Mouse (Mus musculus): Measurements from ENCODE around the gene Cga. TPM values are rescaled to one million over a fixed set of nuclear protein-coding genes. Genes with fewer than 3 reads are reported as not detected.
"Not testable (repeated sequence)": the region's sequence is repeated elsewhere in the genome, so short reads cannot be mapped to it uniquely, and the experiment has no call there.

Gene Cga
- polyA plus RNA-seq, 1 experiment from 2014 or later = 0.26 TPM

DNA sequence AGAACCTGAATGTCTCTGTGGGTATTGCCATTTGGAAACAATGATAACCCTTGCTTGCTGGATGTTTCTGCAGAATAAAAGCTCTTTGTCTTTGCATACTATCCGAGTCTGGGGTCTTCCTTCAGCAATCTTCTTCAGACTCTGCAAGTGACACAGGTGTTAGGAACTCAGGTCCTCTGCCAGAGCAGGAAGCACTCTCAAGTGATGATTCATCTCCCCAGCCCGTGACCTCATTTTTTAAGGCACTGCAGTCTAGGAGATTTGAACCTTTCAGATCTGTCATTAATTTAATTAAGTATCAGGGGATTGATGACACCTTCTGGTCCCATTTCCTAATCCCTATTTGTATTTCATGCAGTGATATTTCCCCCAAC, 3.8 kb upstream of the Cga start:
- no peak overlapping the region for H3K9ac ChIP-seq
- no peak overlapping the region for H3K27ac ChIP-seq (replicated peaks)
- no peak overlapping the region for H3K4me3 ChIP-seq (replicated peaks)
- peaks cover 26% of the 10 kb centered on the region for H3K27me3 ChIP-seq
- H3K4me2 ChIP-seq = peak overlapping the region; percentile 13; the same call in 1 of the 2 replicates
- whole genome bisulfite sequencing (ENCODE audit: insufficient replicate concordance) = 24% methylated on average over 2 of the region's 2 CpGs
- H3K9me3 ChIP-seq (replicated peaks) = no peaks in the 10 kb centered on the region
- peaks cover 30% of the 10 kb centered on the region for H3K4me1 ChIP-seq (replicated peaks)
- ATAC-seq (ENCODE audit: insufficient read depth) = no peak
- no peaks in the 10 kb centered on the region for H3K36me3 ChIP-seq (replicated peaks)

DNA sequence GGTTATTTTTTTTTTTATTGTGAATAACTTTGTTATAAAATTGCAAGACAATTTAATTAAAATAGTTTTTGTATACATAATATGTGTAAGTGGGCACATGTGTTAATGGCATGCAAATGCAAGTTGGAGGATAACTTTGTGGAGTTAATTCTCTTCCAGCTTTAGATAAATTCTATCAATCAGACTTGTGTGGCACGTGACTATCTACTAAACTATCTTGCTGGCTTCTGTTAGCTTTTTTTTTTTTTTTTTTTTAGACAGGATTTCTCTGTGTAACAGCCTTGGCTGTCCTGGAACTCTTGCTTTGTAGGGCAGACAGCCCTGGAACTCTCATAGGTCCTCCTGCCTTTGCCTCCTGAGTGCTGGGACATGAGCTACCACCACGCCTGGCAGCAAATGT, 4.9 kb downstream of the Cga start:
- WGBS (ENCODE audit: insufficient replicate concordance) = 43% methylated on average over 2 of the region's 2 CpGs
- no peak overlapping the region for H3K4me3 ChIP-seq (replicated peaks)
- H3K9me3 ChIP-seq (replicated peaks) = no peaks in the 10 kb centered on the region
- no peaks in the 10 kb centered on the region for H3K4me1 ChIP-seq (replicated peaks)
- no peak overlapping the region for H3K9ac ChIP-seq
- no peak overlapping the region for H3K27ac ChIP-seq (replicated peaks)
- H3K27me3 ChIP-seq = 0 out of 2 replicates have a peak, but pooled peaks cover 15% of the 10 kb centered on the region
- no peak for ATAC-seq (ENCODE audit: insufficient read depth)
- H3K36me3 ChIP-seq (replicated peaks) = no peaks in the 10 kb centered on the region
- H3K4me2 ChIP-seq = no peak overlapping the region

DNA sequence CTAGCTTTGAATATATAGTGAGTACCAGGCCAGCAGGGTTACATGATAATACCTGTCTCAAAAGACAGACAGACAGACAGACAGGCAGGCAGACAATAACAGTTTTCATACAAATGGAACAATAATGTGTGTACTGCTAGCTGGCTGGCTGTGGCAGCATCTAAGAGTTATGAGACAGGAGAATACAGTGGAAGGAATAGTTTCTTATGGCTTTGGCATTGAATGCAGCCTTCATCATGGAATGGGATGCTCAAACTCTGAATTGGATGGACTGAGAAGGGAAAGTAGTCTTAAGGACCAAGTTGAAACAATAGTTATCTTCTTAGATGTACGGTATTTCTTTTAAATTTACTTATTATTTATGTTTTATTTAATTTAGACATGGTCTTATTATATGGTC, 5.7 kb downstream of the Cga start:
- ATAC-seq (ENCODE audit: insufficient read depth) = no peak
- no peak overlapping the region for H3K4me3 ChIP-seq (replicated peaks)
- no peaks in the 10 kb centered on the region for H3K9me3 ChIP-seq (replicated peaks)
- H3K36me3 ChIP-seq (replicated peaks) = no peaks in the 10 kb centered on the region
- WGBS (ENCODE audit: insufficient replicate concordance) = 76% methylated on average over 1 of the region's 1 CpGs
- no peak overlapping the region for H3K4me2 ChIP-seq
- H3K4me1 ChIP-seq (replicated peaks) = no peaks in the 10 kb centered on the region
- no peak overlapping the region for H3K27ac ChIP-seq (replicated peaks)
- H3K9ac ChIP-seq = no peak overlapping the region
- 0 out of 2 replicates have a peak, but pooled peaks cover 15% of the 10 kb centered on the region for H3K27me3 ChIP-seq

- Histone ChIP-seq H3K27ac (replicated peaks) (no peak overlapping the region), H3K4me3 (replicated peaks) (no peak overlapping the region), H3K9ac (no peak overlapping the region), H3K27me3 (0 out of 2 replicates have a peak, but pooled peaks cover 14% of the 10 kb centered on the region), H3K9me3 (replicated peaks) (no peaks in the 10 kb centered on the region), H3K36me3 (replicated peaks) (no peaks in the 10 kb centered on the region), H3K4me2 (no peak overlapping the region), H3K4me1 (replicated peaks) (no peaks in the 10 kb centered on the region)
- 52% methylated on average over 9 of the region's 9 CpGs for WGBS (ENCODE audit: insufficient replicate concordance)
- ATAC-seq (ENCODE audit: insufficient read depth) = no peak
Measured at GRCm38 (mm10) chr4:34900155-34900554, 6.6 kb downstream of the Cga start.

DNA sequence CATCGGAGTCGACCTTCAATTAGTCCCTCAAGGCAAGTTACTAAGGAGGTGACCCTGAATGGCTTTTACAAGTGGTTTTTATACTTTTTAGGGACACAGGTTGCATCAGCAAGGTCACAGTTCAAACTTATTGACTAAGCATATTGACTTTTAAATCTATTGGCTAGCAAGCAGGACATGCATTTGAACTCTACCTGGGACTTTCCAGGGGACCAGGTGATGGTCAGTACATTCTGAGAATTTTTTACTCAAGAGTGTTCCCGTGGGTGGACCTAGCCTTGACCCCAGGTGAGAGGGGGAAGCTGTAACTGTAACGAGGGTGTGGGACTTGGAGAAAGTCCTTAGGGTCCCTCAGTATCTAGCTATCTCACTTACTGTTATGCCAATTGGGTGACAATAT, 7.6 kb downstream of the Cga start:
- Histone ChIP-seq H3K27ac (replicated peaks) (no peak overlapping the region), H3K9ac (no peak overlapping the region), H3K36me3 (replicated peaks) (no peaks in the 10 kb centered on the region), H3K4me3 (replicated peaks) (no peak overlapping the region), H3K4me1 (replicated peaks) (no peaks in the 10 kb centered on the region), H3K4me2 (no peak overlapping the region), H3K9me3 (replicated peaks) (no peaks in the 10 kb centered on the region), H3K27me3 (0 out of 2 replicates have a peak, but pooled peaks cover 7% of the 10 kb centered on the region)
- ATAC-seq (ENCODE audit: insufficient read depth) = peak; percentile 63
- 41% methylated on average over 4 of the region's 4 CpGs for WGBS (ENCODE audit: insufficient replicate concordance)

- H3K27me3 ChIP-seq; H3K9ac ChIP-seq; H3K4me3 ChIP-seq (replicated peaks); H3K27ac ChIP-seq (replicated peaks); H3K9me3 ChIP-seq (replicated peaks); H3K4me2 ChIP-seq; H3K4me1 ChIP-seq (replicated peaks); H3K36me3 ChIP-seq (replicated peaks): not testable (repeated sequence)
- ATAC-seq (ENCODE audit: insufficient read depth) = 0 out of 2 replicates have a peak, but pooled peaks have one; percentile 34
- 57% methylated on average over 3 of the region's 3 CpGs for WGBS (ENCODE audit: insufficient replicate concordance)
Measured at GRCm38 (mm10) chr4:34901582-34901981, 8.0 kb downstream of the Cga start.

DNA sequence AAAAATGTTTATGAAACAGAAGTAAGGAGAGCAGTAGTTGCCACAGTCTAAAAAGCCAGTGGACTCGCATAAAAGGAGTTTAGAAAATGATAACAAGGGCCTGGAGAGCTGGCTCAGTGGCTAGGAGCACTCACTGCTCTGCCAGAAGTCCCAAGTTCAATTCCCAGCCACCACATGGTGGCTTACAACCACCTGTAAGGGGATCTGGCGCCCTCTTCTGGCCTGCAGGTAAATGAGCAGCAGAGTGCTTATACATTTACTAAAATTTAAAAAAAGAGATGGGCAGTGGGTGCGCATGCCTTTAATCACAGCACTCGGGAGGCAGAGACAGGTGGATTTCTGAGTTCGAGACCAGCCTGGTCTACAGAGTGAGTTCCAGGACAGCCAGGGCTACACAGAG, 11.8 kb downstream of the Cga start:
- Histone ChIP-seq H3K4me2 (no peak overlapping the region), H3K27ac (replicated peaks) (no peak overlapping the region), H3K9me3 (replicated peaks) (no peaks in the 10 kb centered on the region), H3K4me3 (replicated peaks) (no peak overlapping the region), H3K27me3 (no peaks in the 10 kb centered on the region), H3K9ac (no peak overlapping the region), H3K4me1 (replicated peaks) (no peaks in the 10 kb centered on the region), H3K36me3 (replicated peaks) (no peaks in the 10 kb centered on the region)
- no peak for ATAC-seq (ENCODE audit: insufficient read depth)
- 47% methylated on average over 5 of the region's 5 CpGs for WGBS (ENCODE audit: insufficient replicate concordance)

GRCm38 (mm10) chr4:34906151-34906550, 12.6 kb downstream of the Cga start:
- Histone ChIP-seq H3K27ac (replicated peaks) (no peak overlapping the region), H3K36me3 (replicated peaks) (no peaks in the 10 kb centered on the region), H3K9ac (no peak overlapping the region), H3K9me3 (replicated peaks) (no peaks in the 10 kb centered on the region), H3K27me3 (no peaks in the 10 kb centered on the region), H3K4me3 (replicated peaks) (no peak overlapping the region), H3K4me1 (replicated peaks) (no peaks in the 10 kb centered on the region), H3K4me2 (no peak overlapping the region)
- WGBS (ENCODE audit: insufficient replicate concordance) = 59% methylated on average over 4 of the region's 4 CpGs
- no peak for ATAC-seq (ENCODE audit: insufficient read depth)

DNA sequence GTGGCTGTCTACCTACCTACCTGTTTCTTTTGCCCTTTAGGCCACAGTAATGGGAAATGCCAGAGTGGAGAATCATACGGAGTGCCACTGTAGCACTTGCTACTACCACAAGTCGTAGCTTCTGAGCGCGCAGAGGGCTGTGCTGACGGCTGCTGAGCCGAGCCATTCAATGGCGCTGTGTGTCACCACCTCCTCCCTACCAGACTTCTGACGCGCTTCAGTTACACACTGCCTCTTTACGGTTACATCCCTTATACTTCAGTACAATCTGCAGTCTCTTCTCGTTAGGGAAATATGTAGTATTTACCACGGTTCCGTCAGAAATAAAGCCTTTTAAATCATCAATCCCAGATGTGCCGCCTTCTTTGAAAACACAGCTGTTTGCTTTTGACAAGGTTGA, 13.4 kb downstream of the Cga start:
- no peak overlapping the region for H3K9ac ChIP-seq
- no peak overlapping the region for H3K4me2 ChIP-seq
- no peaks in the 10 kb centered on the region for H3K4me1 ChIP-seq (replicated peaks)
- no peak overlapping the region for H3K4me3 ChIP-seq (replicated peaks)
- no peaks in the 10 kb centered on the region for H3K36me3 ChIP-seq (replicated peaks)
- no peak overlapping the region for H3K27ac ChIP-seq (replicated peaks)
- WGBS (ENCODE audit: insufficient replicate concordance) = 53% methylated on average over 14 of the region's 14 CpGs
- H3K27me3 ChIP-seq = no peaks in the 10 kb centered on the region
- ATAC-seq (ENCODE audit: insufficient read depth) = no peak
- no peaks in the 10 kb centered on the region for H3K9me3 ChIP-seq (replicated peaks)

GRCm38 (mm10) chr4:34908127-34908526, 14.5 kb downstream of the Cga start:
- no peak for ATAC-seq (ENCODE audit: insufficient read depth)
- no peak overlapping the region for H3K4me3 ChIP-seq (replicated peaks)
- WGBS (ENCODE audit: insufficient replicate concordance) = 72% methylated on average over 7 of the region's 7 CpGs
- no peak overlapping the region for H3K4me2 ChIP-seq
- H3K27ac ChIP-seq (replicated peaks) = no peak overlapping the region
- no peaks in the 10 kb centered on the region for H3K4me1 ChIP-seq (replicated peaks)
- H3K36me3 ChIP-seq (replicated peaks) = no peaks in the 10 kb centered on the region
- H3K27me3 ChIP-seq = no peaks in the 10 kb centered on the region
- no peaks in the 10 kb centered on the region for H3K9me3 ChIP-seq (replicated peaks)
- H3K9ac ChIP-seq = no peak overlapping the region

- 58% methylated on average over 3 of the region's 3 CpGs for WGBS (ENCODE audit: insufficient replicate concordance)
- ATAC-seq (ENCODE audit: insufficient read depth) = no peak
- Histone ChIP-seq H3K27ac (replicated peaks) (no peak overlapping the region), H3K27me3 (no peaks in the 10 kb centered on the region), H3K4me3 (replicated peaks) (no peak overlapping the region), H3K4me1 (replicated peaks) (no peaks in the 10 kb centered on the region), H3K4me2 (no peak overlapping the region), H3K9me3 (replicated peaks) (no peaks in the 10 kb centered on the region), H3K9ac (no peak overlapping the region), H3K36me3 (replicated peaks) (no peaks in the 10 kb centered on the region)
Measured at GRCm38 (mm10) chr4:34911401-34911800, 17.8 kb downstream of the Cga start.

DNA sequence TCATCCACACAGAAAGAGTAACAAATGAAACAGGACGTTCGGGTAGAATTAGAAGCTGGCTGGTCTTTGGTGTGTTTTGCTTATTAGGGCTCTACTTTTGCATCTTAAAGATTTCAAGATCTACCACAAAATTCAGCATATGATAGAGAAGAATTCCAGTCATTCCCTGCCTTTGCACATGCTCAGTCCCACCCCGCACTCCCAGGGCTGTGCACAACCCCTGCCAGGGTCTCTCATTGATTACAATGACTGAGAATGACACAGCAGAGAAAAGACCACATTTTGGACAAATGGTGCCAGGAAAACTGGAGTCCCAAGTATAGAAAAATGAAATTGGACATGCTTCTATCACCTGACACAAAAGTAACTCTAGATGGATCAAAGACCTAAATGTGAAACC, 18.6 kb downstream of the Cga start:
- no peak for ATAC-seq (ENCODE audit: insufficient read depth)
- Histone ChIP-seq H3K36me3 (replicated peaks) (no peaks in the 10 kb centered on the region), H3K9me3 (replicated peaks) (no peaks in the 10 kb centered on the region), H3K4me2 (no peak overlapping the region), H3K27ac (replicated peaks) (no peak overlapping the region), H3K27me3 (no peaks in the 10 kb centered on the region), H3K4me1 (replicated peaks) (no peaks in the 10 kb centered on the region), H3K9ac (no peak overlapping the region), H3K4me3 (replicated peaks) (no peak overlapping the region)
- WGBS (ENCODE audit: insufficient replicate concordance) = 62% methylated on average over 3 of the region's 3 CpGs
